Mouse (Mus musculus) intestine, embryonic 15.5 days (tissue): ENCODE results near the gene Serinc3. TPM values are rescaled to one million over a fixed set of nuclear protein-coding genes. Genes with fewer than 3 reads are reported as not detected.
"Not testable (repeated sequence)": the region's sequence is repeated elsewhere in the genome, so short reads cannot be mapped to it uniquely, and the experiment has no call there.

Source experiments
- ATAC-seq: fragments of 200-750 bp; cut with Nextera tagmentation; 2 replicates; pipeline ENCODE4 v1.8.0; 2017; ENCODE audit warnings: moderate TSS enrichment, moderate library complexity
- H3K27ac ChIP-seq: fragments of 300-500 bp; sonication (generic); 2 replicates; pipeline ENCODE4 v1.5.1; 2015; ENCODE audit warnings: mild to moderate bottlenecking, inconsistent platforms
- H3K27me3 ChIP-seq: fragments of 300-500 bp; sonication (generic); replicated peaks from 2 replicates; pipeline ENCODE4 v1.6.1; 2015; ENCODE audit warnings: inconsistent platforms
- H3K36me3 ChIP-seq: fragments of 300-500 bp; sonication (generic); 2 replicates; pipeline ENCODE4 v1.6.1; 2015; ENCODE audit warnings: inconsistent platforms
- H3K4me1 ChIP-seq: fragments of 300-500 bp; sonication (generic); replicated peaks from 2 replicates; pipeline ENCODE4 v1.6.1; 2015; ENCODE audit warnings: inconsistent platforms
- H3K4me2 ChIP-seq: fragments of 300-500 bp; sonication (generic); replicated peaks from 2 replicates; pipeline ENCODE4 v1.6.1; 2015; ENCODE audit warnings: mild to moderate bottlenecking, inconsistent platforms
- H3K4me3 ChIP-seq: fragments of 300-500 bp; sonication (generic); replicated peaks from 2 replicates; pipeline ENCODE4 v1.5.1; 2015; ENCODE audit warnings: inconsistent platforms
- H3K9ac ChIP-seq: fragments of 300-500 bp; sonication (generic); 2 replicates; pipeline ENCODE4 v1.6.1; 2015; ENCODE audit warnings: inconsistent platforms
- H3K9me3 ChIP-seq: fragments of 300-500 bp; sonication (generic); 2 replicates; pipeline ENCODE4 v1.6.1; 2016; ENCODE audit warnings: inconsistent platforms
- WGBS: fragments of 180-500 bp; shearing (Covaris S2); methylation state at CpG from one replicate; pipeline ENCODE4 v1.1.7; 2015; 5-methylcytosine and 5-hydroxymethylcytosine counted together
- polyA plus RNA-seq: library from polyadenylated mRNA; unstranded; fragments of >200 nt; fragmentation: Nextera tagmentation; extraction: Ambion mirVana; gene quantifications from 2 replicates; pipeline ENCODE4 v1.2.1, GENCODE M21; 2015

Gene Serinc3
- polyA plus RNA-seq, 1 experiment from 2014 or later = 47.1 TPM

GRCm38 (mm10) chr2:163660103-163660701 is 15.3 kb upstream of the Serinc3 start:
- no peak overlapping the region for H3K4me2 ChIP-seq
- no peak for ATAC-seq
- H3K9me3 ChIP-seq = no peaks in the 10 kb centered on the region
- H3K4me3 ChIP-seq = no peak overlapping the region
- no peak overlapping the region for H3K9ac ChIP-seq
- H3K27ac ChIP-seq = no peak overlapping the region
- H3K36me3 ChIP-seq = no peaks in the 10 kb centered on the region
- 0 out of 2 replicates have a peak, but pooled peaks cover 4% of the 10 kb centered on the region for H3K4me1 ChIP-seq
- WGBS = 88% methylated on average over 5 of the region's 5 CpGs
- no peaks in the 10 kb centered on the region for H3K27me3 ChIP-seq

- no peak for ATAC-seq
- H3K27ac ChIP-seq = peak overlapping the region; percentile 46; the same call in 1 of the 2 replicates
- 0 out of 2 replicates have a peak, but pooled peaks cover 4% of the 10 kb centered on the region for H3K4me1 ChIP-seq
- no peaks in the 10 kb centered on the region for H3K36me3 ChIP-seq
- H3K4me3 ChIP-seq = peak overlapping the region; percentile 76
- H3K4me2 ChIP-seq = peak overlapping the region; percentile 65
- 80% methylated on average over 12 of the region's 12 CpGs for WGBS
- H3K9me3 ChIP-seq = no peaks in the 10 kb centered on the region
- H3K27me3 ChIP-seq = no peaks in the 10 kb centered on the region
- H3K9ac ChIP-seq = no peak overlapping the region
Measured at GRCm38 (mm10) chr2:163659431-163659830, 14.5 kb upstream of the Serinc3 start.

DNA sequence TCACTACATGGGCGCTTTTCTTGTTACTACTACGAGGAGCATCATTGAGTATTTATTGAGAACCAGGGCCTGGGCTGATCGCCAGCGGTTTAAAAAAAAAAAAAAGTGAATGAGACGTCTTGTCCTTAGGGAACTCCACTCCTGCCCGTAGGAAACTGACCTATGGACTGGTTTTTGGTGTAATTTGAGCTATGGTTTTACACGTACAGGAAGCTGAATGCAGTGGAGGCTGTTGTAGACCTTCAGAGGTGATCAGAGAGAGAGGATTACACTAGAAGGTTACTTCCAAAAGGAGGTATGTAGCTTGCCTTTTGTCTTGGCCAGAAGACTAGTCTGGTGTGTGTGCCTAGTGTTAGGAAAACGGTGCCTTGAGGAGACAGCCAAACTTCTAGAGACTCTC is 14.0 kb upstream of the Serinc3 start:
- Histone ChIP-seq H3K4me1 (0 out of 2 replicates have a peak, but pooled peaks cover 4% of the 10 kb centered on the region), H3K27ac (peak overlapping the region; percentile 46; the same call in 1 of the 2 replicates), H3K27me3 (no peaks in the 10 kb centered on the region), H3K4me2 (peak overlapping the region; percentile 65), H3K36me3 (no peaks in the 10 kb centered on the region), H3K4me3 (peak overlapping the region; percentile 76), H3K9ac (peak overlapping the region; percentile 78), H3K9me3 (no peaks in the 10 kb centered on the region)
- ATAC-seq = peak; percentile 62
- WGBS = 1% methylated on average over 8 of the region's 8 CpGs

GRCm38 (mm10) chr2:163657975-163658886 is 13.3 kb upstream of the Serinc3 start, which contains the start of gene Pkig:
Gene Pkig, plus strand, starts transcription at chr2:163658386.
- peak within 1 kb of the TSS; percentile 79 for H3K27ac ChIP-seq
- peak within 1 kb of the TSS; percentile 65 for H3K4me2 ChIP-seq
- H3K9ac ChIP-seq = peak within 1 kb of the TSS; percentile 78
- H3K36me3 ChIP-seq = no peaks in the 10 kb centered on the region
- no peaks in the 10 kb centered on the region for H3K27me3 ChIP-seq
- H3K4me1 ChIP-seq = 0 out of 2 replicates have a peak, but pooled peaks cover 4% of the 10 kb centered on the region
- H3K4me3 ChIP-seq = peak within 1 kb of the TSS; percentile 76
- ATAC-seq = peak; percentile 92
- under 1% methylated on average over 70 of the region's 71 CpGs for WGBS
- no peaks in the 10 kb centered on the region for H3K9me3 ChIP-seq

DNA sequence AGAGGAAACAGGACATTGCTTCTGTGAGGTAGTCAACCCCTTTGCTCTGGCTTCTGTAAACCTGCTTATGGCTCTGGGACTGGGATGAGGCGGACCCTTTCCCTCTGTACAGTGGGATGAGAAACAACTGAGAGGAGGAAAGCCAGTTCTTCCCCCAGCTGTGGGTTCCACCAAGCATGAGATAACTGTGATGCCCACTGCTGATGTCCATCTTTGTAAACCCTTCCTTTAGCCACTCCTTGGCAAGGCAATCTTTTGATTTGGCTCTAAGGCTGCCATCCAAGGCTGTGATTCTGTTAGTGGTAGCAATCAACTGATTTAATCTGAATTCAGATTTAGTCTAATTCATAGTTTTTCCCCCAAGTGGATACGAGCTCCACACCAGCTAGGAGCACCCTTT is 12.6 kb upstream of the Serinc3 start:
- 87% methylated on average over 2 of the region's 2 CpGs for WGBS
- no peak overlapping the region for H3K4me3 ChIP-seq
- ATAC-seq = no peak

GRCm38 (mm10) chr2:163655699-163656098 is 10.8 kb upstream of the Serinc3 start:
- H3K27ac ChIP-seq, H3K9ac ChIP-seq, H3K36me3 ChIP-seq, H3K4me2 ChIP-seq, H3K4me3 ChIP-seq, H3K27me3 ChIP-seq, ATAC-seq, H3K4me1 ChIP-seq, H3K9me3 ChIP-seq: not testable (repeated sequence)
- 95% methylated on average over 9 of the region's 12 CpGs for WGBS

More for the DNA sequence above, 12.6 kb upstream of the Serinc3 start:
- Histone ChIP-seq H3K27me3 (no peaks in the 10 kb centered on the region), H3K4me1 (0 out of 2 replicates have a peak, but pooled peaks cover 4% of the 10 kb centered on the region), H3K4me2 (no peak overlapping the region), H3K9me3 (no peaks in the 10 kb centered on the region), H3K36me3 (no peaks in the 10 kb centered on the region), H3K27ac (no peak overlapping the region), H3K9ac (no peak overlapping the region)

GRCm38 (mm10) chr2:163646461-163647080 is 1.6 kb upstream of the Serinc3 start:
- no peaks in the 10 kb centered on the region for H3K36me3 ChIP-seq
- no peak overlapping the region for H3K4me2 ChIP-seq
- H3K9me3 ChIP-seq = no peaks in the 10 kb centered on the region
- no peak overlapping the region for H3K4me3 ChIP-seq
- WGBS = 87% methylated on average over 5 of the region's 5 CpGs
- no peak overlapping the region for H3K27ac ChIP-seq
- no peak overlapping the region for H3K9ac ChIP-seq
- no peak for ATAC-seq
- no peaks in the 10 kb centered on the region for H3K27me3 ChIP-seq
- H3K4me1 ChIP-seq = peaks cover 14% of the 10 kb centered on the region

DNA sequence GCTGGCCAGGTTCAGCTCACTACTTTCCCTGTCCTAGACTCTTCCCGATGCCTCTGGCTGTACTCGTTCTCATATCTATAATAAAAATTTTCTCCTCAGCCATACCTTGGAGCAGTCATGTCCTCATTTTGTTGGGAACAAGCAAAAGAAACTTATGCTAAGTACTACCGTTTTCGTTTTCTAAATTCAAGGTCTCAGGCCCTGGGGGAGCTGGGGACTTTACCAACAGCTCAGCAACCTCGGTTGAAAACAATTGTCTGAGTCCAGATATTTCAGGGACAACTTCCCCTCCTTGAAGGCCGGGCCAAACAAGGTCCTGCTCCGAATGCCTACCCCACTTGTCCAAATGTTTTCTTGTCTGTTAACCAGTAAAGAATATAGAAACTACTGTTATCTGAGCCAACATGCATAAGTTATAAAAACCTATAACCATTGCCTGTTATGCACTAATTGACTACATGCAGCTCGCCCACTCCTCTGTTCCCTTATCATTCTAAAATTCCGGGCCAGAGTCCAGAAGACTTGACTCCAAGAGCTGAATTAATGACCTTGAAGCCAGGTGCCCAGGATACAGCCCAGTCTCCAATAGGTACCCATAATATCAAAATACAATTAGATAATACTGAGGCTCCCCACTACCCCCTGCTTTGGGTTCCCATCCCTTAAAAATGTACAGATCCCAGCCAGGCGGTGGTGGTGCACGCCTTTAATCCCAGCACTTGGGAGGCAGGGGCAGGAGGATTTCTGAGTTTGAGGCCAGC is 949 bp upstream of the Serinc3 start:
- no peaks in the 10 kb centered on the region for H3K27me3 ChIP-seq
- H3K27ac ChIP-seq = peak overlapping the region; percentile 100
- H3K4me3 ChIP-seq = no peak overlapping the region; the same call in 1 of the 2 replicates
- no peaks in the 10 kb centered on the region for H3K36me3 ChIP-seq
- H3K4me1 ChIP-seq = peaks cover 19% of the 10 kb centered on the region
- ATAC-seq = no peak
- peak overlapping the region; percentile 56; the same call in 1 of the 2 replicates for H3K4me2 ChIP-seq
- H3K9me3 ChIP-seq = no peaks in the 10 kb centered on the region
- 75% methylated on average over 11 of the region's 11 CpGs for WGBS
- no peak overlapping the region for H3K9ac ChIP-seq

DNA sequence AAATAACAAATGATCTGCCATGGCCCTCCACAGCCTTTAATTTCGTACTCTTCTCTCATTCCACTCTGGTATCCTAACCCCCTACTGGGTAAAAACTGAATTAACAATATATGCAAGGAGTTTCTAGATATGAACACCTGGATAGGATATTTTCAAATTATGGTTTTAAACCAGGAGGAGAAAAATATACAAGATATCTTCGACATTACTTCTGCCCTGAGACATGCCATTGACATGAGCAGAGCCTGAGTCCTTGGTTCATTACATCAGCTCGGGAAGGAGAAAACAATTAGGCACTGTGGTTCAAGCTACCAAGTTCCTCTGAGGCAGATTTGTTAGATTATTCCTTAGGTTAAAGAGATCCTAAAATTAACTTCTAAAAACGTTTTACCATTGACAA is 884 bp downstream of the Serinc3 start:
- WGBS = 4% methylated on average over 4 of the region's 4 CpGs
- peaks cover 23% of the 10 kb centered on the region for H3K4me1 ChIP-seq

GRCm38 (mm10) chr2:163643576-163643971 is 1.4 kb downstream of the Serinc3 start:
- WGBS = 57% methylated on average over 2 of the region's 2 CpGs
- peak overlapping the region; percentile 95 for H3K4me3 ChIP-seq
- peak overlapping the region; percentile 95 for H3K9ac ChIP-seq
- no peak for ATAC-seq
- H3K36me3 ChIP-seq = no peaks in the 10 kb centered on the region
- H3K9me3 ChIP-seq = no peaks in the 10 kb centered on the region
- H3K27ac ChIP-seq = peak overlapping the region; percentile 100; the same call in 1 of the 2 replicates
- H3K27me3 ChIP-seq = no peaks in the 10 kb centered on the region
- peaks cover 26% of the 10 kb centered on the region for H3K4me1 ChIP-seq
- peak overlapping the region; percentile 56 for H3K4me2 ChIP-seq

More for the DNA sequence above, 884 bp downstream of the Serinc3 start:
- Histone ChIP-seq H3K9ac (peak overlapping the region; percentile 95), H3K4me3 (peak overlapping the region; percentile 95), H3K27me3 (no peaks in the 10 kb centered on the region), H3K9me3 (no peaks in the 10 kb centered on the region), H3K36me3 (no peaks in the 10 kb centered on the region), H3K4me2 (peak overlapping the region; percentile 56), H3K27ac (peak overlapping the region; percentile 100)
- ATAC-seq = no peak

- H3K36me3 ChIP-seq = no peaks in the 10 kb centered on the region
- H3K4me2 ChIP-seq = peak overlapping the region; percentile 56
- no peaks in the 10 kb centered on the region for H3K9me3 ChIP-seq
- no peak overlapping the region for H3K9ac ChIP-seq
- H3K27ac ChIP-seq = peak overlapping the region; percentile 100; the same call in 1 of the 2 replicates
- no peaks in the 10 kb centered on the region for H3K27me3 ChIP-seq
- H3K4me3 ChIP-seq = peak overlapping the region; percentile 95
- ATAC-seq = no peak
- 85% methylated on average over 30 of the region's 30 CpGs for WGBS
- H3K4me1 ChIP-seq = peaks cover 31% of the 10 kb centered on the region
Measured at GRCm38 (mm10) chr2:163642685-163643575, 2.0 kb downstream of the Serinc3 start.
